Mouse (Mus musculus) midbrain, postnatal 0 days (tissue): Measurements from ENCODE around the gene Slc13a4. TPM values are rescaled to one million over a fixed set of nuclear protein-coding genes. Genes with fewer than 3 reads are reported as not detected.

Experiments
- ATAC-seq: fragments of 200-750 bp; cut with Nextera tagmentation; 2 replicates; pipeline ENCODE4 v1.8.0; 2017; ENCODE audit warnings: moderate number of reproducible peaks, mild to moderate bottlenecking, moderate TSS enrichment, moderate library complexity; ENCODE audit not compliant: low FRiP score
- DNase-seq: peaks from one replicate; pipeline ENCODE4 v3.0.0-alpha.2; 2015; ENCODE audit warnings: low spot score
- H3K27ac ChIP-seq: fragments of 300-500 bp; sonication (generic); 2 replicates; pipeline ENCODE4 v1.5.1; 2014; ENCODE audit warnings: low read depth, mild to moderate bottlenecking, low read length, mixed read lengths
- H3K27me3 ChIP-seq: fragments of 300-500 bp; sonication (generic); 2 replicates; pipeline ENCODE4 v1.6.1; 2014; ENCODE audit warnings: low read length, control low read depth, mixed read lengths; ENCODE audit not compliant: insufficient read depth
- H3K36me3 ChIP-seq: fragments of 300-500 bp; sonication (generic); 2 replicates; pipeline ENCODE4 v1.6.1; 2014; ENCODE audit warnings: low read length, control low read depth, mixed read lengths; ENCODE audit not compliant: insufficient read depth
- H3K4me1 ChIP-seq: fragments of 300-500 bp; sonication (generic); 2 replicates; pipeline ENCODE4 v1.6.1; 2014; ENCODE audit warnings: mild to moderate bottlenecking, control low read depth, antibody characterized with exemption, low read length, mixed read lengths; ENCODE audit not compliant: insufficient read depth
- H3K4me2 ChIP-seq: fragments of 300-500 bp; sonication (generic); 2 replicates; pipeline ENCODE4 v1.6.1; 2014; ENCODE audit warnings: low read depth, mild to moderate bottlenecking, low read length, mixed read lengths; ENCODE audit not compliant: poor library complexity, severe bottlenecking
- H3K4me3 ChIP-seq: fragments of 300-500 bp; sonication (generic); 2 replicates; pipeline ENCODE4 v1.5.1; 2014; ENCODE audit warnings: low read depth, mild to moderate bottlenecking, low read length, moderate library complexity
- H3K9ac ChIP-seq: fragments of 300-500 bp; sonication (generic); replicated peaks from 2 replicates; pipeline ENCODE4 v1.6.1; 2014; ENCODE audit warnings: mild to moderate bottlenecking, low read length, moderate library complexity, mixed read lengths; ENCODE audit not compliant: poor library complexity, severe bottlenecking
- H3K9me3 ChIP-seq: fragments of 300-500 bp; sonication (generic); 2 replicates; pipeline ENCODE4 v1.6.1; 2016; ENCODE audit warnings: low read length, control low read depth
- CTCF ChIP-seq: IDR thresholded peaks from 2 replicates; pipeline ENCODE4 v1.5.1; 2016; ENCODE audit warnings: antibody characterized with exemption, mild to moderate bottlenecking
- WGBS: fragments of 180-500 bp; shearing (Covaris S2); extraction: QIAGEN DNeasy Blood & Tissue Kit; methylation state at CpG from one replicate; pipeline ENCODE4 v1.1.7; 2014; 5-methylcytosine and 5-hydroxymethylcytosine counted together
- polyA plus RNA-seq: library from polyadenylated mRNA; unstranded; fragments of >200 nt; fragmentation: Nextera tagmentation; extraction: Ambion mirVana; gene quantifications from 2 replicates; pipeline ENCODE4 v1.2.1, GENCODE M21; 2015
- total RNA-seq: library from RNA; depleted of rRNA; stranded (reverse); fragments of >200 nt; gene quantifications from 2 replicates; pipeline ENCODE4 v1.2.3, GENCODE M21; 2014; rRNA removed

The Slc13a4 gene
- total and polyA plus RNA-seq, 2 experiments from 2014 or later, result 13.6 to 17.2 TPM

DNA sequence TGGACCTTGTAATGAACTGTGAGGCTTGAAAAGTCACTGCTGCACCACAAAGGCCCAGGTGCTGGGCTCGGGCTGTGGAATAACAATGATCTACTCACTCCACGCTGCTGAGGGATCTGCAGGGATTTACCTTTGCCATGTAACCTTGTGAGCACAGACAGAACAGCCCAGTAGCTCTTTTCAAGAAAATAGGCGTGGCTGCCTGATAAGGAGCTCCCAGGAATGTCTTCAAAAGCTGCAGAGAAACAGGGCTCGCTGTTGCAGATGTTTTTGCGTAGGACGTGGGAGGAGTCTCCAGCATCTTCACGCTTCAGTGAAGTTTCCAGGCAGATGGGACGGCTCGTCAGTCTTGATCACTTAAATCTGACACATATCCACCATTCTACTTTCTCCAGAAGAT lies 63.9 kb downstream of the Slc13a4 start:
- Histone ChIP-seq H3K4me1 (no peaks in the 10 kb centered on the region), H3K4me3 (no peak overlapping the region), H3K27ac (no peak overlapping the region), H3K4me2 (no peak overlapping the region), H3K36me3 (peaks cover 40% of the 10 kb centered on the region), H3K9me3 (no peaks in the 10 kb centered on the region), H3K27me3 (no peaks in the 10 kb centered on the region), H3K9ac (no peak overlapping the region)
- DNase-seq (no peak), ATAC-seq (no peak)
- 89% methylated on average over 9 of the region's 9 CpGs for WGBS
- no peak for TF ChIP-seq CTCF

DNA sequence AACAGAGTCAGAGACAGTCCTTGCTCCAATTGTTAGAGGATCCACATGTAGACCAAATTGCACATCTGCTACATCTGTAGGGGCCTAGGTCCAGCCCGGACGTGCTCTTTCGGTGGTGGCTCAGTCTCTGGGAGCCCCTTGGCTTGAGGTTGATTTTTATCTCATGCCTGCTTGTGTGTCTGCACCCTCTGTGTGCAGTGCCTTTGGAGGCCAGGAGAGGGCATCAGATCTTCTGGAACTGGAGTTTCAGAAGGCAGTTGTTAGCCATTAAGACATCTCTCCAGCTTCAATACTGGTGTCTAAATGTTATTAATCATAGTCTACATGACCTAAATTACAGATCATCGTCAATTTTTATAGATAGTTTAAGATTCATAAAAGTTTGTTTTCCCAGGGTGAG lies 64.7 kb downstream of the Slc13a4 start:
- no peaks in the 10 kb centered on the region for H3K27me3 ChIP-seq
- no peak overlapping the region for H3K9ac ChIP-seq
- 98% methylated on average over 4 of the region's 4 CpGs for WGBS
- H3K36me3 ChIP-seq, result peaks cover 44% of the 10 kb centered on the region
- no peak overlapping the region for H3K27ac ChIP-seq
- H3K4me1 ChIP-seq, result no peaks in the 10 kb centered on the region
- ATAC-seq (no peak), DNase-seq (no peak)
- no peak overlapping the region for H3K4me2 ChIP-seq
- H3K4me3 ChIP-seq, result no peak overlapping the region
- no peaks in the 10 kb centered on the region for H3K9me3 ChIP-seq
- peak; percentile 46 for TF ChIP-seq CTCF

DNA sequence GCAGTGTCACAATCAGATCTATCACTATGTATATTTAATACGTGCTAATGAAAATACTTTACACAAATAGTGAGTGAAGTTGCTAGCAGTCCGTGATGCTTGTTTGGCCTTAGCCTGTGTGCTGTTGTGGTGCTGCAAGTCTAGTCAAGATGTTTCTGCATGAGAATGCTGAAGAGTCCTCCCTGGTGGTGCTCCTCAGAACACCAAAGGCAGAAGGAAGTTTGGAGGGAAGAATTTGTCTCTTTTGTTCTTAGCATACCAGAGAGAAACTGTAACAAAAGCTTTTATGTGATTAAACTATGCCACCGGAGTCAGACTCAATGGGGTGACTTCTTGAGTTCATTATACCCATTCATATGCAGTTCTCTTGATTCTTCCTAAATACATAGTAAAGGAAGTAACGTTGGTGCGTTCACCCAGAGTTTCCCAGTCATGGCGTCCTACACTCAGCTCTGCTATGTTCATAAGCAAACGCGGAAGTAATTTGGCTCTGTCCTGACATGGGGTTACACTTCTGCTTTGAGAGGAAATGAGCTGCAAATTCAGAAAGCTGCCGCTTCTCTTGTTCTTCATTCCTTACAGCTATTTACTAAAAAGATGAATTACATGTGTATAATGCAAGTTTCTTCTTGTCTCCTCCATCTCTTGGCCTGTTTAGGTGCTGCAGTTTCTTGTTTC lies 71.7 kb downstream of the Slc13a4 start:
- ATAC-seq (no peak), DNase-seq (no peak)
- Histone ChIP-seq H3K9me3 (no peaks in the 10 kb centered on the region), H3K36me3 (peaks cover 54% of the 10 kb centered on the region), H3K4me2 (no peak overlapping the region), H3K9ac (no peak overlapping the region), H3K27me3 (no peaks in the 10 kb centered on the region), H3K27ac (no peak overlapping the region), H3K4me3 (no peak overlapping the region), H3K4me1 (no peaks in the 10 kb centered on the region)
- TF ChIP-seq CTCF, result no peak
- WGBS, result 75% methylated on average over 9 of the region's 9 CpGs

DNA sequence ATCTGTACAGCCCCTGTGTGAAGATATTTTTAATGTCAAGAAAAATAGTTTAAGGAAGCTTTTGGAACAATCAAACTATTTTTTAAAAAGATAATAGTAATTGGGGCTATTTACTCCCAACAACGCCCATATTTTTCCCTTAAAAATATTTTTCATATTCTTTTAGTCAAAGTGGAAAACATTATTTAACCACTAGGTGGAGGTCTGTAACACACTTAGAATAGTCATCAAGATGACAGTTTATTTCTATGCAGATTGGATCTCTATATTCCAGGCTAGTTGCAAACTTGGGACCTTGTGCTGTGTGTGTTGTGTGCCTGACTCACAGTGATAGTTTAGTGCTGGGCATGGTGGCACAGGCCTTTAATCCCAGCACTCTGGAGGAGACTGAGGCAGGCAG lies 78.5 kb downstream of the Slc13a4 start:
- WGBS, result 98% methylated on average over 1 of the region's 1 CpGs
- no peak overlapping the region for H3K9ac ChIP-seq
- H3K27me3 ChIP-seq, result no peaks in the 10 kb centered on the region
- no peaks in the 10 kb centered on the region for H3K9me3 ChIP-seq
- H3K4me3 ChIP-seq, result no peak overlapping the region
- H3K4me2 ChIP-seq, result no peak overlapping the region
- peaks cover 40% of the 10 kb centered on the region for H3K36me3 ChIP-seq
- DNase-seq (no peak), ATAC-seq (no peak)
- TF ChIP-seq CTCF, result peak; percentile 60
- H3K4me1 ChIP-seq, result no peaks in the 10 kb centered on the region
- H3K27ac ChIP-seq, result no peak overlapping the region

DNA sequence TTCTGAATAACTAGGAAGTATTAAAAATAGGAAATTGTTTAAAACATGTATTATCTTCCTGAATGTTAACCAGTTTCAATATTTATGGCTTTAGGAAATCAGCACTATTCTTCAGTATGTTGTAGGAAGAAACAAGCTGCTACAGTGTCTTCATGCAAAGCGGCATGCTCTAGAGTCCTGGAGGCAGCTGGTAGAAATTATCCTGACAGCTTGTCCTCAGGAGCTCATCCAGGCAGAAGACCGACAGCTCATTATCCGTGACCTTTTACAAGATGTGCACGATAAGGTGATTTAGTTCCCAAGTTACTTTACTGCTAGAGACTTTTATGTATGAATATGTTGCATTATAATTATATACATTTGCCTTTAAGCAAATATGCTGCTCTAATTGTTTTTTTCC lies 82.2 kb downstream of the Slc13a4 start:
- Histone ChIP-seq H3K27ac (no peak overlapping the region), H3K9ac (no peak overlapping the region), H3K27me3 (no peaks in the 10 kb centered on the region), H3K4me3 (no peak overlapping the region), H3K9me3 (no peaks in the 10 kb centered on the region), H3K4me1 (no peaks in the 10 kb centered on the region), H3K4me2 (no peak overlapping the region), H3K36me3 (peaks cover 32% of the 10 kb centered on the region)
- DNase-seq (no peak), ATAC-seq (no peak)
- WGBS, result 81% methylated on average over 4 of the region's 4 CpGs
- no peak for TF ChIP-seq CTCF

Other genes with a start within 250 kb of the Slc13a4 start
- 28.4 and 33.9 TPM in 2 replicates for gene Cnot4, start 174.4 kb downstream of the Slc13a4 start, total RNA-seq
- gene Cnot4, start 174.4 kb downstream of the Slc13a4 start, polyA plus RNA-seq, result 28.0 and 29.9 TPM in 2 replicates
- gene Nup205, start 130.7 kb downstream of the Slc13a4 start, total RNA-seq, result 41.7 and 50.2 TPM in 2 replicates
- 9.4 and 10.3 TPM in 2 replicates for gene Nup205, start 130.7 kb downstream of the Slc13a4 start, polyA plus RNA-seq
- 4.2 and 7.3 TPM in 2 replicates for gene Fam180a, start 18.0 kb upstream of the Slc13a4 start, total RNA-seq
- gene Fam180a, start 18.0 kb upstream of the Slc13a4 start, polyA plus RNA-seq, result 4.6 and 5.6 TPM in 2 replicates
- 188 and 228 TPM in 2 replicates for gene Mtpn, start 231.8 kb upstream of the Slc13a4 start, total RNA-seq
- gene Mtpn, start 231.8 kb upstream of the Slc13a4 start, polyA plus RNA-seq, result 192 and 214 TPM in 2 replicates